Mouse (Mus musculus): Measurements from ENCODE around the gene Tpbg. TPM values are rescaled to one million over a fixed set of nuclear protein-coding genes. Genes with fewer than 3 reads are reported as not detected.

Gene Tpbg
- polyA plus RNA-seq (2015; fragmentation: Nextera tagmentation; extraction: Ambion mirVana) = 6.1 and 6.6 TPM in 2 replicates

DNA sequence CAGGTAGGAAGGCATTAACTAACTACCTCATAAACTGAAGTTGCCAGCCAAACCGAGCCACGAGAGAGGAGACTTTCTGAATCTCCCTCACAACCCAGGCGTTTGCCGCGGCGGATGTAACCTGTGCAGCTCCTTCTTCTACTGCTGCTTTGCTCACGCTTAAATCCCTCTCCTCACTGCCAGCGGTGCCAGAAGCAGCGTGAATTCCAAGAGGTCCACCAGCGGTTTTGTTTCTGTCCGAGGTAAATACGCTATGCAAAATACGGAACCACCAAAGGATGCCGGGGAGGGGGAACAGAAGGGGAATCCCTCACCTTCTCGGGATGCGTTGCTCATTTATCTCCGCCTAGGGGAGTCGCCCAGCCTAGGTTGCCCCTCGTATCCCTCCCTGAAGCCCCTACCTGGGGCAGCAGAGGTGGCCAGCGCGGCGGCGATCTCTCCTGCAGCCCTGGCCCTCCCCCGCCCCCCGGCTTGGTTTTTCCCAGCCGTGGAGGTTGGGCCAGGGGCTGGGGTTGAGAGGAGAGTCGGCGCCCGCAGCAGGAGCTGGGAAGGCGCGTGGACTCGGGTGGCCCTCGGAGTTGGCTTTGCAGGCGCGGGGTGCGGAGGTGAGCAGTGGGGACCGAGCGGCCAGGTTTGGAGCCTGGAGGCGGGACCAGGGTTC, at the start of gene Tpbg:
Gene Tpbg, plus strand, starts transcription at position 30 of the 661 bp plus-strand sequence.

Other genes with a start within 250 kb of the Tpbg start
- gene Ibtk, start 93.0 kb upstream of the Tpbg start, polyA plus RNA-seq (2015; fragmentation: Nextera tagmentation; extraction: Ambion mirVana) = 12.6 and 16.7 TPM in 2 replicates